Mouse (Mus musculus) Patski (cell line): Measurements from ENCODE around the gene Ttc9. TPM values are rescaled to one million over a fixed set of nuclear protein-coding genes. Genes with fewer than 3 reads are reported as not detected.
A peak's percentile ranks its signal among the peaks of the same experiment; 100 is the strongest.

Experiments used
- ATAC-seq: fragments of 100-300 bp; one replicate; pipeline ENCODE4 v1.8.0; 2021
- CTCF ChIA-PET: fragments of 350-600 bp; sonication (Branson Sonifier 250); formaldehyde crosslinking; loops from one replicate; lab custom pipeline; 2022; ENCODE audit warnings: inconsistent platforms; lab: Charles Lee
- POLR2A ChIA-PET: fragments of 350-600 bp; sonication (Branson Sonifier 250); formaldehyde crosslinking; loops from one replicate; lab custom pipeline; 2022; ENCODE audit warnings: antibody characterized with exemption, inconsistent platforms; lab: Charles Lee
- DNase-seq: peaks from one replicate; pipeline ENCODE4 v3.0.0-alpha.2; 2011; ENCODE audit warnings: low read depth, low spot score
- H3K27me3 ChIP-seq: fragments of 371-371 bp; one replicate; pipeline ENCODE4 v1.5.1; 2021
- CTCF ChIP-seq: fragments of 100-300 bp; IDR thresholded peaks from one replicate; pipeline ENCODE4 v1.5.1; 2021
- in situ Hi-C: fragments of 300-500 bp; cut with MboI; formaldehyde crosslinking; loops from 3 replicates; pipeline ENCODE4 v1.11.1; 2018; ENCODE audit warnings: low pct_unique_long_range_greater_than_20kb, mixed read lengths
- polyA plus RNA-seq: library from polyadenylated mRNA; unstranded; gene quantifications from one replicate; pipeline ENCODE4 v1.2.3, GENCODE M21; 2021

Ttc9 gene
- polyA plus RNA-seq, 1 experiment from 2014 or later, result 28.1 TPM

DNA sequence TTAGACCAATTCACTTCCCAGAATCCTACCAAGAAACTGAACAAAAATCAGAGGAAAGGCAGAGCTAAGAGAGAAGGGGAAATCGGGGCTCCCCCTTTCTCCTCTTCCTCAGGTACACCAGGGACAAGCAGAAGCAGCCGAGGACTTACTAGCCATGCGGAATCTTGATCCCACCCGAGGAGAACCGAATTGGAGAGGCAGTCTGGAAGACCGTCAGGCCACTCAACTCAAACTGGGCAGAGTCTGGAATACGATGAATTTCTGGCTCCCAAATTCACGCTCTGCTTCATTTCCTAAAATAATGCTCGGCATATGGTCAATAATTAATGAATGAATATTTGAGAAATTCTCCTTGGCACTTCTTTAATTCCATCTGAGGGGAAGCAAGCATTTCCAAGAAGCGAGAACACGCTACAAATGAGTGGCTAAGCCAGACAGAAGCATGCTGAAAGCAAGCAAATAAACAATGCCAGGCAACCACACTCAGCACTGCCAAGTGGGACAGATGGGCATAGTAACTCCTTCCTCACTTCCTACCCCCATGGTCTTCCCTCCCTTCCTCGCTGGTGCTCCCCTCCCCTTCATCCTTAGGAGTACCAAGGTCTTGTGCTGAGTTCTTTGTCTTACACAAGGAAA lies 4.7 kb upstream of the Ttc9 start:
- ChIA-PET POLR2A (no interaction called here), CTCF (no interaction called here)
- DNase-seq (peak; percentile 55), ATAC-seq (peak; percentile 45)
- in situ Hi-C loops, result no loop called here
- no peak for TF ChIP-seq CTCF
- H3K27me3 ChIP-seq, result no peaks in the 10 kb centered on the region

DNA sequence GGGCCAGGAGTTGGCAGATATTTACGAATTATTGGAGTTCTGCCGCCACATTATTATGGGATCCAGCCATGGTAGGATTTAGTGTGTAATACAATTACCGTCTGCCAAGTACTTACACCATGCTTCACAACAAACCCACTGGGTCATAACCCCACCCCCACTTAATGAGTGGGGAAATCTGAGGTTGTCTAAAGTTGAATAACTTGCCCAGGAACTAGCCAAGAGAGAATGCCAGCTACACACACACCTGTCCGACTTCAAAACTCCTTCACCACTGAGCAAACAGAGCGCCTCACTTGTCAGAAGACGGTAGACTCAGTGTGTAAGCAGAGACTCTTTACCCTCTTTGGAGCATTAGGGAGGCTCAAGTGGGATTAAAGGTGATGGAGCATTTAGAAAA lies 3.6 kb upstream of the Ttc9 start:
- DNase-seq (no peak), ATAC-seq (no peak)
- TF ChIP-seq CTCF, result no peak
- in situ Hi-C loops, result no loop called here
- no peaks in the 10 kb centered on the region for H3K27me3 ChIP-seq
- ChIA-PET POLR2A (no interaction called here), CTCF (interaction anchor here (1.0 to 1.4 kb wide), 2 partner anchors 71 to 93 kb away, joined by 3 read pairs; no protein-coding TSS in a partner anchor)

DNA sequence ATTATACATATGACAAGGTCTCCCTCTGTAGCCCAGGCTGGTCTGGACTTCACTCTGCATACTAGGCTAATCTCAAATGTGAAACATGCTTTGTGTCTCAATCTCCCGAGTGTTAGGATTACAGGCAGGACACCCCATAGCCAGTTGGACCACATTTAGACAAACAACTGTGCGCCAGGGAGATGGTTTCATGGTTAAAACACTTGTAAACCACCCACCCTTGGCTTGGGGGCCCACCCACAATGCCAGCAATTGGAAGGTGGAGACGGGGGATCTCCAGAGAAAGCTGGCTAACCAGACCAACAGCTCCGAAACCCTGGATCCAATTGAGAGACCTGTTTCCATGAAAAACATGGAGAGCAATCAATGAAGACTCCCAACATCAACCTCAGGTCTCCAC lies 3.0 kb upstream of the Ttc9 start:
- ATAC-seq, result no peak
- ChIA-PET CTCF (interaction anchor here (1.0 to 1.4 kb wide), 2 partner anchors 70 to 93 kb away, joined by 3 read pairs; no protein-coding TSS in a partner anchor), POLR2A (no interaction called here)
- in situ Hi-C loops, result no loop called here
- no peaks in the 10 kb centered on the region for H3K27me3 ChIP-seq
- no peak for DNase-seq
- no peak for TF ChIP-seq CTCF

DNA sequence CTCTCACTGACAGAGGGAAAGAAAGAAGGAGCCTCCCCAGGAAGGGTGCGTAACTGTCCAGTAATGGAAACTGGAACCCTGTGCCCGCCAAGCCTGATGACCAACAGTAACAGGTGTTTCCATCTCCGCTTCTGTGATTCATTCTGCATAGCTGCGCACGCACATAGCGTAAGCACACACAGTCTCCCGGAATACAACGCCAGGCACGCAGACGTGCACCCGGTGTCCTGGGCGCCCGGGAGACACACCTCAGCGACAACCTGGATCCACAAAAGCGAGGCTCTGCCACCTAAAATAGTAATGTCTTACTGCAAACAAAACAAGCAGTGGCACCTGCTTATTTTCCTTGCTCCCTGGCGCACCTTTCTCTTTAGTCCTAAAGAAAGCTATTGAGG lies 532 bp upstream of the Ttc9 start:
- H3K27me3 ChIP-seq, result no peaks in the 10 kb centered on the region
- ChIA-PET CTCF (interaction anchor here (1.2 to 1.7 kb wide), 2 partner anchors 11 to 72 kb away, joined by 3 to 4 read pairs; no protein-coding TSS in a partner anchor), POLR2A (interaction anchor here (0.7 to 0.9 kb wide), 2 partner anchors 12 to 26 kb away, joined by 3 read pairs; no protein-coding TSS in a partner anchor)
- DNase-seq (no peak), ATAC-seq (no peak)
- in situ Hi-C loops, result no loop called here
- TF ChIP-seq CTCF, result no peak

DNA sequence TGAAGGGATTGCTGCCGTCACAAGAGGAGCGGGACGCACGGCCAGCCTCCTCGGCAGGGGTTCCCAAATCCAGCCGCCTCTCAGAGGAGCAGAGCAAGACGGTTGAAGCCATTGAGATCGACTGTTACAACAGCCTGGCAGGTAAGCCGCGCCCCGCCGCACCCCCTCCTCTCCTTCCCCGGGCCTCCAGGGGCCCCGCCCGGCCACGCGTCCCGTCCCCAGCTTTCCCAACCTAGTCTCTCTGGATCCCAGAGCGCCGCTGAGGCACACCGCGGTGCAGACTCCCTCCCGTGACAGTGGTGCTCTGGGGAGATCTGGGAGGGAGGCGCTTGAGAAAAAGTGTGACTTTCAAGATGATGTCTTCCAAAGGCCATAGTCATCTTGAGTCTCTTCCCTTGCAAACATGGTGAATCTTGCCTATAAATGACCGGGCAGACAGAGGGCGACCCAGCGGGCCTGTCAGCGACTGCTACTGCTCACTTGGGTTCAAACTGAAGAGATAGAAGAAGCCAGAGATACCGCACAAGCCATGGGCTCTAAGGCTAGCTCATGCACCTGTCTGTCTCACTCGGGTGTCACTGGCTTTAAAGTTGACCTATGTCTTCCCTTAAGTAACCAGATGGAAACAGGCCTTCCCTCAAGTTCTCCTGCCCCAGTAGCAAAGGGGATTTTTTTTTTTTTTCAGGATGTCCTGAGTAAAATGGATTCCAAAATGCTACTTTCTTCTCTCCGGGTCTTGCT lies 782 bp downstream of the Ttc9 start:
- ChIA-PET POLR2A (interaction anchor here (0.6 kb wide), 2 partner anchors 10 to 659 kb away, joined by 3 read pairs; no protein-coding TSS in a partner anchor), CTCF (no interaction called here)
- H3K27me3 ChIP-seq, result no peaks in the 10 kb centered on the region
- TF ChIP-seq CTCF, result no peak
- in situ Hi-C loops, result no loop called here
- ATAC-seq (peak; percentile 32), DNase-seq (no peak)

DNA sequence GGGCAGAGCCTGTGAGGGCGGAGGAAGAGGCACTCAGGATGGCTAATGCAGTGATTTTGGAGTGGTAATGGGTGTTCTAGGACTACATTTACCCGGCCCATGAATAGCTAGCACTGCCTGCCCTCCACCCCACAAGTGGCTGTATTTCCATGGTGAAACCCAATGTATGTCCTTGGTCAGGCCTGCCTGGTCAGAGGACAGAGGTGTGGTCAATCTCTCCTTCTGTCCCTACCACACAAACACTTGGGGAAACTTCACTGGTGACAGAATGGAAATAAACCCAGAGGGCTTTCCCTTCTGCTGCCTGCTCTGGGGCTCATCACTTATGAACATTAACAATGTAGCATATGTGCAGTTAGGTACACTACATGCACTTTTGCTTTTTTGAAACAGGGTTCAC lies 2.2 kb downstream of the Ttc9 start:
- ChIA-PET POLR2A (no interaction called here), CTCF (no interaction called here)
- TF ChIP-seq CTCF, result no peak
- DNase-seq, result no peak
- H3K27me3 ChIP-seq, result no peaks in the 10 kb centered on the region
- no peak for ATAC-seq
- in situ Hi-C loops, result no loop called here

DNA sequence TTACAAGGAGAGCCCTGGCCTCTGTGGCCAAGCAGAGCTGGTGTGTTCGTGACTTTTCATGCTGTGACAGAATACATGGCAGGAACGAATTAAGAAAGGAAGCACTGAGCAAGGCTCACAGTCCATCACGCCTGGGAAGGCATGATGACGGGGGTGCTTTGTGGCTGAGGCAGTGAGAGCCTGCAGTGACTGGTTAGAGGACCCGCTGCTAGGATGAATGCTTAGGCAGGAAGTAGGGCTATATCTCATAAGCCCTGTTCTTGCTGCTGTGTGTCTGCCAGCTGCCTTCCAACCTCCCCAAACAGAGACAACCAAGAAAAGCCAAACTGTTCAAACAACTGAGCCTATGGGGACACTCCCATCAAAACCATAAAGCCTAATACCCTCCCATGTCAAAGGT lies 9.6 kb downstream of the Ttc9 start:
- no peaks in the 10 kb centered on the region for H3K27me3 ChIP-seq
- in situ Hi-C loops, result no loop called here
- DNase-seq (no peak), ATAC-seq (no peak)
- POLR2A ChIA-PET, result no interaction called here
- CTCF ChIA-PET, result no interaction called here
- no peak for TF ChIP-seq CTCF

DNA sequence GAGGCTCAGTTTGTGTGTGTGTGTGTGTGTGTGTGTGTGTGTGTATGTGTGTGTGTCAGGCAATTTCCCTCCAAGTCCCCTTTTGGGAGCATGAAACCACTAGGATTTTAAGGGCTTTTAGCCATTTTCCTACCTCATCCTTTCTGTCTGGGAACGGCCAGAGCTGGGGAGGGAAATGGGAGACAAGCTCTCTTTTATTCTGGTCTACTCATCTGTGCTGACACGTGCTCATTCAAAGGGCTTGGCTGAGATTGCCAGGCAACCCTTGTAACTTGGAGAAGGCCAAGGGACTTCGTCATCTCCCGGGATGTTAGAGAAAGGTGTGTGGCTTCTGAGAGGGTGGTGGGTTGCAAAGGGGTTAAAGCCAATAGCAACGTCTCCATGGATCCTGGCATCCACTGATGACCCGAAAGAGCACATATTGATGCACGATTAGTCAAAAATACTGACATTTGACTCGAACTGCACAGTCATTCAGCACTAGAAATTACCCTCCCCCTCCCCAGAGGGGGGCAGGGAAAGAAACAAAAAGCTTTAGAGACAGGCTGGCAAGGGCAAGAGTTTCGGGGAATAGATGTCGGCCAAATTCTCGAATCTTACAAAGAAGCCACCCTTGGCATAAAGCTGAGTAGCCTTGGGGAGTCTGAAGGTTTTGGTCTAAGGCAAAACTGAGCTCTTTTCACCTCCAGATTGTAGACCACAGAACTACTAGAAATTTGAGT lies 11.5 kb downstream of the Ttc9 start:
- DNase-seq (no peak), ATAC-seq (no peak)
- in situ Hi-C loops, result no loop called here
- CTCF ChIA-PET, result interaction anchor here (1.5 kb wide), 1 partner anchor 11 kb away, joined by 4 read pairs; no protein-coding TSS in a partner anchor
- TF ChIP-seq CTCF, result no peak
- POLR2A ChIA-PET, result interaction anchor here (1.1 kb wide), 1 partner anchor 12 kb away, joined by 3 read pairs; the partner anchor contains the start of gene Ttc9
- no peaks in the 10 kb centered on the region for H3K27me3 ChIP-seq

DNA sequence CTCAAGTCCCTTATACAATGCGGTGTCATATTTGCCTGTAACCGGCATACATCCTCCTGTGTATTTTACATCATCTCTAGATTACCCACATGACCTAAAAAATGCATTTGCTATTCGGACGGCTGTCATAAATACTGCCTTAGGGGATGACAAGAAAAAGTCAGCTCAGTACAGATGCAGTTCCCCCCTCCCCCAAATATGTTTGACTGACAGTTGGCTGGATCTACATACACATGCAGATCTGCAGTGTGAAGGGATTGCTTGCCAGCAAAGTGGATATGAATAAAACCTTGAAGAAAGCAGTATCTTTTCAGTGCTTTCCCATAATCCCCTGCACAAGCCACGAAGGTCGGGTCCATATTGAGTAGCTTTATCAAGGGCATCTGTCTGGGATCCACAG lies 15.8 kb downstream of the Ttc9 start:
- no peaks in the 10 kb centered on the region for H3K27me3 ChIP-seq
- TF ChIP-seq CTCF, result no peak
- no peak for ATAC-seq
- ChIA-PET CTCF (no interaction called here), POLR2A (no interaction called here)
- in situ Hi-C loops, result no loop called here
- no peak for DNase-seq

DNA sequence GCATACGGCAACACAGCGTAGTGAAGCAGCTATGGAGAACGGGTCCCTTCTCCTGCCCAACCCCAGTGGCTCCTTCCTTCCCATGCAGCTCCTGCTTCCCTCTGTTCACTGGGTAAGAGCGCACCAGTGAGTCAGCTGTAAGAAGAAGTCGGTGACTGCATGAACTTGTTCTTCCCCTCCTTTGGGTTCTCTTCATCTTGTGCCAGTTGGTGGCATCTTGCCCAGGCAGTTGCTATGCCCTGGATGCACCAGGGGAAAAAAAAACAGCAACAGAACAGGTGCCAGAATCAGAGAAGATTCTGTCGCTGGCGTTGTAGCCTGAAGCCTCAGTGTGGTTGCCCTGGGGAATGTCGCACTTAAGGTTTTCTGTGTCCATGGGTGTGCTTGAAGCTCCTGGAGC lies 22.3 kb downstream of the Ttc9 start:
- no peak for TF ChIP-seq CTCF
- H3K27me3 ChIP-seq, result no peaks in the 10 kb centered on the region
- ATAC-seq (peak; percentile 47), DNase-seq (peak; percentile 51)
- POLR2A ChIA-PET, result no interaction called here
- CTCF ChIA-PET, result interaction anchor here (2.0 kb wide), 1 partner anchor 10 kb away, joined by 4 read pairs; no protein-coding TSS in a partner anchor
- in situ Hi-C loops, result no loop called here
